Mouse (Mus musculus) cerebellum, adult 9-11 months (tissue): ENCODE results near the gene Krt83.

Experiments used
- DNase-seq: peaks from one replicate; pipeline ENCODE4 v3.0.0; 2022

Gene Krt83

DNA sequence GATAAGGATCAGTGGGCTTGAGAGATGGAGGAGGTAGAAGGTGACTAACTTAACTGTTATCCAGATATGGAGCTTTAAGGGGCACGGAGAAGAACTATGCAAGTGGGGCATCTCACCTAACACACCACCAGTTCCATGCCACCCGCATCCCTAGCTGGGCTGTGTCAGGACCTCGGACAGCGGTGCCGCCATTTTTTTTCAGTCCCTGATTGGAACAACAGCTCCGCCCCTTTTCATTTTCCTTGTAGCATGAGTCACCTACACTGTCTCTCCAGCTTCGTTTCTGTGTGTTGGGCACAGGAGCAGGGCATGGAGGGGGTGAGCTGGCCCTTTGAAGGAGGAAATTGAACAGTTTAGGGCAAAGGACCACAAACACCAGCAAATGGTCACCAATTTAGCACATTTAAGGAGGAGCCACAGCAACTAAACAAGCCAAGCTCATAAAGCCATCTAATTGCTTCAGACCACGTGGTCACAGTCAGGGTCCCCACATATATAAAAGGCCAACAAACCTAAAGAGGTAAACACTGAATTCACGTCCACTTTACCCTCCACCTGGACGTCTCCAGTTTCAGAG lies 18.3 kb downstream of the Krt83 start, which contains the start of gene Krt86:
Gene Krt86, plus strand, starts transcription at position 527 of the 577 bp plus-strand sequence.
- no peak for DNase-seq

GRCm38 (mm10) chr15:101469093-101469492 lies 22.2 kb downstream of the Krt83 start:
- DNase-seq: no peak

GRCm38 (mm10) chr15:101463651-101464050 lies 27.7 kb downstream of the Krt83 start, which contains the start of gene Krt81:
Gene Krt81, minus strand, starts transcription at chr15:101463751.
- no peak for DNase-seq

DNA sequence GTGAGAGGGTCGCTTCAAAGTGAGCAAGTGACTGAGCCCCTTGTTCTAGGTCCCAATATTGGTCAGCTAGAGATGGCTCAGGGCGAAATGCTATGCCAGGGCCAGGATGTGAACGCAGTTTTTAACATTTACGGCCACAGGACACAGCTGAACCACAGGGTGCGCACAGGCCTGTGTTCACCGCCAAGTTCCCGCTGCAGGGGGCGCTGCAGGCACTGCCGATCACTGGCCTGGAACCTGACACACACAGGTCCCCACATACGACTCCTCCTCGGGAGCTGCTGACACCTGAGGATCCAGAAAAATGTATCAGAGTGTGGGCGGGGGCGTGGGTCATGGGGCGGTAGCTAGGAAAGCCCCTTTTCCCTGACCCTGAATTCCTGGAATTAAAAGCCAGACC lies 32.0 kb downstream of the Krt83 start:
- no peak for DNase-seq

- DNase-seq: no peak
These were observed 32.9 kb downstream of the Krt83 start for GRCm38 (mm10) chr15:101458361-101458930.

- DNase-seq: no peak
These were observed 35.4 kb downstream of the Krt83 start for GRCm38 (mm10) chr15:101455891-101456290.

- no peak for DNase-seq
These were observed 36.0 kb downstream of the Krt83 start for GRCm38 (mm10) chr15:101455292-101455691.

DNA sequence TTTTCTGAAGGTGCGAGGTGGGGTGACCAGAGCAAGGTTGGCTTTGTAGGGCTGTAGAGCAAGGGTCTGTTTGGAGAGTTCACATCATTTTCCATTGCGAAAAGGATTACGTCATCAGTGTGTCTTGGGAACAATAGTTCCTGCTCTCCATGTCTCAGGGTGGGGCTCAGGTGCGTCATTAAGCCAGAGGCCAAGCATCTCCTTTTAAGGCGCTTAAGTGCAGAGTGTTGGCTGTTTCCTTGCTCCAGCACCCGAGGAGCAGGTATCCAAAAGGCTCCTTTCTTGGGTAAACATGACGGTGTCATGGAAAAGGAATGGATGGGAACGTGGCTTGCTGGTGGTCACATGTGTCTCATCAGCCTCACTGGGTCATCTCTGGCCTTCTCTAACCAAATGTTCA lies 36.5 kb downstream of the Krt83 start:
- DNase-seq: no peak

GRCm38 (mm10) chr15:101453093-101453736 lies 38.1 kb downstream of the Krt83 start:
- peak; percentile 71 for DNase-seq

DNA sequence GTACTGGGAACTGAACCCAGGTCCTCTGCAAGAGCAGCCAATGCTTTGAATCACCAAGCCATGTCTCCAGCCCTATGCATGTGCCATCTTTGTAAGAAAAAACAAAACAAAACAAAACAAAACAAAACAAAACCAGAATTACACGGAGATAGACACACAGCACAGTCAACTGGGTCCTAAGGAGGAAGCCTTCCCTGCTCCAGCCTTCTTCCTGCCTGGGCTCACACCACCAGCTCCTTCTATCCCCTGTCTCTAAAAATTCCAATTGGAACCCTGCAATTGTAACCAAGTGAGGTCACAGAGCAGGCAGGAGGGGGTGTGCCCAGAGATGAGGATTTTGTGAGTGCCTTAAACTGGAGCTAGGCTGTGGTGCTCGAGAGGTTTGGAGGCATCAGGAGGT lies 43.9 kb downstream of the Krt83 start, which contains the start of gene Krt88:
Gene Krt88, plus strand, starts transcription at position 301 of the 400 bp plus-strand sequence.
- DNase-seq: no peak

- no peak for DNase-seq
These were observed 44.7 kb downstream of the Krt83 start for GRCm38 (mm10) chr15:101446572-101446971.

DNA sequence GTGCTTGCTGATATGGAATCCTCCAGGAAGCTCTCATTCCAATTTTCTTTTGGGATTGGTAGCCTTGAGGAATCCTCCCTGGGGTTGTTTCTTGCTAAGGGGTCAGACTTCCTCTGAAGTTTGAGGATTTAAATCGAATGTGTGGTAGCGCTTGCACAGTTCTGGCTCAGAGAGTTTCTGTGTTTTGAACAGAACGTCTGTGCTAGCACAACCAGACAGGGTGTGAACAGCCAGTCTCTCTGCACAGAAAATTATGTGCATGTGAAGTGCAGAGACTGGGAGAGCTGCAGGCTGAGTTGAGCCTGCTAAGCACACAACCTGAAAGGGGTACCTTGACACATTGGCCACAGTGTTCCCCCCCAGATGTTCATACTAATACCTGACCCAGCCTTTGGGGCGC lies 50.5 kb downstream of the Krt83 start:
- DNase-seq: no peak

- no peak for DNase-seq
These were observed 52.8 kb downstream of the Krt83 start, which contains the start of gene Krt87 for GRCm38 (mm10) chr15:101438555-101438954. Gene Krt87, minus strand, starts transcription at chr15:101438804.

DNA sequence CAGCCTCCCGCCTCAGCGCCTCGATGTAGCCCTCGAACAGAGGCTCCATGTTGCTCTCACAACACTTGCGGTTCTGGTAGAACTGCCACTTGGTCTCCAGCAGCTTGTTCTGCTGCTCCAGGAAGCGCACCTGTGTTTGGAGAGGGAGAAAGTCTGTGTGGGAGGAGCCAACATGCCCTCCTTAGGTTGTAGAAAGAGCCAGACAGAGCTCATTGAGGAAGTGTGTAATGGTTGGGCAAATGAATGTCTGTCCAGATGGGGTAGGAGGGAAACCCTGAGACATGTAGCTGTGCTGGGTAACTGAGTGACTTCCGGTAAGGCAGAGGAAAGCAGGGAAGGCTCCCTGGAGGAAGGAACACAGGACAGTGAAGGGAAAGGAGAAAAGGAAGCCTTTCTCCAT lies 54.7 kb downstream of the Krt83 start:
- no peak for DNase-seq
